Mouse (Mus musculus) left cerebral cortex, adult 18-20 months (tissue): ENCODE results near the gene Ncapd2. TPM values are rescaled to one million over a fixed set of nuclear protein-coding genes. Genes with fewer than 3 reads are reported as not detected.
A peak's percentile ranks its signal among the peaks of the same experiment; 100 is the strongest.
"Not testable (repeated sequence)": the region's sequence is repeated elsewhere in the genome, so short reads cannot be mapped to it uniquely, and the experiment has no call there.

Experiments
- DNase-seq, 2 experiments: peaks; one replicate each; pipeline ENCODE4 v3.0.0; 2021 to 2022; ENCODE audit warnings: low spot score in 2 of 2, mixed read lengths in 1 of 2
- total RNA-seq, 2 experiments: library from RNA; stranded (reverse); gene quantifications; 2 replicates each; pipeline ENCODE4 v1.2.3; 2021

Gene Ncapd2
- total RNA-seq, 2 experiments from 2014 or later: 22.0 to 24.4 TPM

GRCm38 (mm10) chr6:125166051-125166751 is 25.3 kb downstream of the Ncapd2 start, which contains the start of gene Gapdh:
Gene Gapdh (minus strand): TSS chr6:125166467.
- peak; percentile 36 to 44 for DNase-seq

DNA sequence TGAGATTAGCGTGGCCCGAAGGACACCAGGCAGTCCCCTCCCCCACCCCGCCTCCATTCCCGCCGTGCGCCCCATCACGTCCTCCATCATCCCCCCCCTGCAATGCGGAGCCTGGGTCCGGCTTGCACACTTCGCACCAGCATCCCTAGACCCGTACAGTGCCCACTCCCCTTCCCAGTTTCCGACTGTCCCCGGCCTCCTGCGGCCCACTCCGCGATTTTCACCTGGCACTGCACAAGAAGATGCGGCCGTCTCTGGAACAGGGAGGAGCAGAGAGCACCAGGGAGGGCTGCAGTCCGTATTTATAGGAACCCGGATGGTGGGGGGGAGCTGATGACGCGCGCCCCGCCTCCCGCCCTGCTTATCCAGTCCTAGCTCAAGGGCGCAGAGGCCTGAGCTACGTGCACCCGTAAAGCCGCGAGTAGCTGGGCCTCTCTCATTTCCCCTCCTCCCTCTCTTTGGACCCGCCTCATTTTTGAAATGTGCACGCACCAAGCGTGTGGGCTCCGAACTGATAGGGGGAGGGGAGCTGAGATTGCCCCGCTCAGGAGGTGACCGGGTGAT is 26.1 kb downstream of the Ncapd2 start:
- peak; percentile 93 to 95 for DNase-seq

- DNase-seq: peak; percentile 39 to 42
Observed at GRCm38 (mm10) chr6:125164672-125165327, 26.7 kb downstream of the Ncapd2 start.

- peak in 1 of 2 experiments; percentile 39 for DNase-seq
Observed at GRCm38 (mm10) chr6:125163801-125164657, 27.5 kb downstream of the Ncapd2 start.

- DNase-seq: not testable (repeated sequence)
Observed at GRCm38 (mm10) chr6:125162615-125163305, 28.7 kb downstream of the Ncapd2 start.

DNA sequence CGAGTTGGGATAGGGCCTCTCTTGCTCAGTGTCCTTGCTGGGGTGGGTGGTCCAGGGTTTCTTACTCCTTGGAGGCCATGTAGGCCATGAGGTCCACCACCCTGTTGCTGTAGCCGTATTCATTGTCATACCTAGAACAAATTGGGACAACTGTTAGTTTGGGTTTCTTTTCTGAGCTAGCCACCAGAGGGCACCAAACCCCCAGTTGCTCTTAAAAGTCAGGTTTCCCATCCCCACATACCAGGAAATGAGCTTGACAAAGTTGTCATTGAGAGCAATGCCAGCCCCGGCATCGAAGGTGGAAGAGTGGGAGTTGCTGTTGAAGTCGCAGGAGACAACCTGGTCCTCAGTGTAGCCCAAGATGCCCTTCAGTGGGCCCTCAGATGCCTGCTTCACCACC is 29.5 kb downstream of the Ncapd2 start:
- peak; percentile 68 to 69 for DNase-seq

DNA sequence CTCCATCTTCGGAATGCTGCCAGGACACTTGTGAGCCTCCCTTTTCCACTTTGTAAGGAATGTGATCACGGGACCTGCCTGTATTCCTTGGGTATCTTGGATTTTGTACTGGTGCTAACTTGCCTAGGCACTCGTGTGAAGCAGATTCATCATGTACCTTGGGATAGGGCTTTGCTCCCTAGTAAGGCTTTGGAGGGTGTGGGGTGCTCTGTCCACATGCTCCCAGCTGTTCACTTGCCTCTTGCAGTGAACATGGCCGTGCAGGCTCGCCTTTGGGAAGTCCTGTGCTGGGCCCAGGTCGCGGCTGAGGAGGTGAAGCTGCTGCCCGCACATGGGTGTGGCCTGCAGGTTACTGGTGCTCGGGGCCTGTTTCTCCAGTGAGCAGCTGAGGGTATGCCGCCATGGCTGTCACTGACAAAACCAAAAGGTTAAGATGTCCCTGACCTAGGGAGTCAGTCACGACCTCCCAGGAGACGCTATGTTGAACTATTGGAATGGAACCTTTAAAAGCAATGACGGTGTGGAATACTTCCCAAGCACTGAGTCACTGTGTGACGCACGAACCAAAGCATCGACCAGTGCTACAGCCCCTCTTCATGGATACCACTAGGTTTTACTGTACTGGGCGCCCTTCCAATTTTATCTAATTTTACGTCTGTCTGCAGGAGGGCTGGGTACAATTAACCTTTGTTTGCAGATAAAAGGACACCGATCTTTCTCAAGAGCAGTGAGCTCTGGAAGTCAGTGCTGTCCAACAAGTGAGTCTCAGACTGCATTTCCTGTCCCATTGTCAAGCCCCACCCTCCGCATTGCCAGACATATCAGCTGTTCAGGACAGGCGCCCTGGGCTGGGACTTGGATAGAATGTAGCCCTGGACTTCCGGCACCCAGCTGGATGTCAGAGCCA is 30.4 kb downstream of the Ncapd2 start:
- peak; percentile 39 to 59 for DNase-seq

GRCm38 (mm10) chr6:125160558-125160853 is 31.0 kb downstream of the Ncapd2 start:
- DNase-seq: no peak

DNA sequence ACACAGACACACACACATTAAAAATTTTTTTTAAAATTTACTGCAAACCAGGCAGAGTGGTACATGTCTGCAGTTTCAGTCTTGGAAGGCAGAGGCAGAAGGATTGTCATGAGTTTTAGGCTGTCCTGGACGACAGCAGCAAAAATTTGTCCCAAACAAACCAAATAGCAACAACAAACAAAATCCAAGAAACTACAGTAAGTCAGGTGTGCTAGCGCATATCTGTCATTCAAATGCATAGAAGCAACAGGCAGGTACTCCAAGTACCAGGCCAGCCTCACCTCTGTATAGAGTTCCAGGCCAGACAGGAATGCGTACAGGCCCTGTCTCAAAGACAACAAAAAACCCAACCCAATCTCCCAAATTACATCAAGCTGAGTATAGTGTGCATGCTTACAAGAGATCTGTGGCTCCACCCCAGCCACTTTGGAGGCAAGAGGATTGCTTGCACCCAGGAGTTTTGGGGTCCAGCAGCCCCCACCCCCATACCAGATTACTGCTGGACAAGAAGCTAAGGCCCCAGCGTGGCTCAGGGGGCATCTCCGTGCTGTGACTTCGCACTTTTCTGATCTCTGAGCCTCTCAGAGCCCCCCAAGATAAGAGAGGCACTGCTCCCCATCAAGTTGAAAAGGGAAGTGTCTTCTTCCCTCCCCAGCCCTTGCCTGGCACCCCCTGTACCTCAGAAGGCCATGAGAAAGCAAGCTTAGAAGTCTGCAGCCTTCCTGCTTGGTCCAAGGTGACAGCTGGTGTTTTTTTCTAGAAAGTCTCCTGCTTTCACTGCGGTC is 31.5 kb downstream of the Ncapd2 start:
- DNase-seq: no peak

- DNase-seq: no peak
Observed at GRCm38 (mm10) chr6:125158944-125159492, 32.5 kb downstream of the Ncapd2 start.

DNA sequence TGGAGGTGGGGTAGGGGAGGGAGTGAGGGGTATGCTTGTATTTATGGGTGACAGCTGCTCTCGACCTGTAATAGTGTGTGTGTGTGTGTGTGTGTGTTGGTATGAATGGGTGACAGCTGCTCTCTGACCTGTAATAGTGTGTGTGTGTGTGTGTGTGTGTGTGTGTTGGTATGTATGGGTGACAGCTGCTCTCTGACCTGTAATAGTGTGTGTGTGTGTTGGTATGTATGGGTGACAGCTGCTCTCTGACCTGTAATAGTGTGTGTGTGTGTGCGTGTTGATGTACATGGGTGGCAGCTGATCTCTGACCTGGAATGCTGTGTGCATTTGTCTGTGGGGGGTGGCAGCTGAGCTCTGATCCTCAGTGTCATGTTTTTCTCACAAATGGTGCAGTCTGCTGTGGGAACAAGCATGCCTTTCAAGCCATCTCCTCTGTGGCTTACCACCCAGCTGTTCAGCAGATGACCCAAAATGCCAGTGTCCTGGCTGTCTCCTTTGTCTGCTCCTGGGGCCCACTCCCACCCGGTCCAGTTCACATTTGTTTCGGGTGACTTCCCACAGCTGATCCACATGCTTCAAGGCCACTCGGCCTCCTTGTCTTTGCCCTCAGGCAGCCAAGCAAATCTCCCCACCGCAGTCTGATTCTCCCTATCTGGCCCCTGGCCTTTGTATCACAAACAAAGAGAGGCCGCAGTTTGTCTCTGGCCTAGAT is 34.4 kb downstream of the Ncapd2 start:
- DNase-seq: no peak

DNA sequence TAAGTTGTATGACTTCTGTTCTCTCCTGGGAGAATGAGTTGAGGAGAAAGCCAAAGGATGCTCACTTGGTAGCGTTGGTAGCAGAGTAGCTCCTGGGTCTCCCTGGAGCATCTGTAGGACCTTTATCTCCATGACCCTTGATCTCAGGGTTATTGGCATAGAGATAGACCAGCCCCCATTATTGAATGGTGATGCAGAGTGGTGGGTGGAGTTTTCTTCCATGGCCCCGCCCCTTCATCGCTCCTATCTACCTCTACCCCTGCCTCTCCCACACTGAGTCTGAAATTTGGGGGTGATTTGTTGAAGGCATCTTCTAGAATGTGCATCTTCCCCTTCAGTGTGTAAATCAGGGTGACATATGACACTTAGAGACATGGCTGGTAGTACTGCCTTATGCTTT is 35.0 kb downstream of the Ncapd2 start:
- DNase-seq: no peak

DNA sequence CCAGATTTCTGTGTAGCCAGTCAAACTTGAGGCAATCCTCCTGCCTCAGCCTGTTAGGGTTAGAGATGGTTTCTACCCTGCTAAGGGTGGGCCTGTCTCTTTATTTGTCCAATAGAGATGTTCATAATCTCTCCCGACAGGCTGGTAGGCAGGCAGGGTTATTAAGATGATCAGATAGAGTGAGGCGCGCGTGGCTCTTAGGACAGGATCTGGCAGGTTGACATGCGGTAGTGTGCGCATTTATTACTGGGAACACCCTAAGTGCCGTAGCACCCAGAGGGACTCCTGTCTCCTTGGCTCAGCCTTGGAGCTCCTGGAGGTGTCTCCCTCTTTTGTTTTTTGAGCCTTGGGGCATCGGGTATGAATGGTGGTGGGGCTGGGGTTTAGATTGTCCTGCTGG is 36.2 kb downstream of the Ncapd2 start:
- DNase-seq: no peak

DNA sequence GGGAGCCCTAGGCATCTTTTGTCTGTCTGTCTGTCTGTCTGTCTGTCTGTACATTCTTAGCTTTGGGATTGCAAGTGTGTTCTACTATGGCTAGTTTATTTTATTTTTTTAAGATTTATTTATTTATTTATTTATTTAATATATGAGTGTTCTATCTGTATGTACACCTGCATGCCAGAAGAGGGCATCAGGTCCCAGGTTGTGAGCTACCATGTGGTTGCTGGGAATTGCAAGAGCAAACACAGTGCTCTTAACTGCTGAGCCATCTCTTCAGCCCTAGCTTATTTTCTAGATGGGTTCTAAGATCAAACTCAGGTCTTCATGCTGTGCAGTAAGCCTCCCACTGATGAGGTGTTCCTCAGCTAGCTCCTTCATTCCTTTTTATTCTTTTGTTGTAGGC is 37.0 kb downstream of the Ncapd2 start:
- DNase-seq: no peak

DNA sequence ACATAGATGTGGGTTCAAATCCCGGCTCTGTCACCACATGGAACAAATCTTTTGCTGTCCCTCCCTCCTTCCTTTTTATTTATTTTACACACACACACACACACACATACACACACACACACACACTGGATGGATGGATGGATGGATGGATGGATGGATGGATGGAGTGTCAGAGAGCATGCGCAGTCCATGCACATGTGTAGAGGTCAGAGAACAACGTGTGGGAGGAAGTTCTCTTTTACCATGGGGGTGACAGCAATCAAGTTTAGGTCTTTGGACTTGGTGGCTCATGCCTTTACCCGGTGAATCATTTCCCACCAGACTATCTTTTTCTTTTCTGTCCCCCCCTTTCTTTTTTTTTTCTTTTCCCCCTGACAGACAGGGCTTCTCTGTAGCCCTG is 37.8 kb downstream of the Ncapd2 start:
- no peak for DNase-seq

DNA sequence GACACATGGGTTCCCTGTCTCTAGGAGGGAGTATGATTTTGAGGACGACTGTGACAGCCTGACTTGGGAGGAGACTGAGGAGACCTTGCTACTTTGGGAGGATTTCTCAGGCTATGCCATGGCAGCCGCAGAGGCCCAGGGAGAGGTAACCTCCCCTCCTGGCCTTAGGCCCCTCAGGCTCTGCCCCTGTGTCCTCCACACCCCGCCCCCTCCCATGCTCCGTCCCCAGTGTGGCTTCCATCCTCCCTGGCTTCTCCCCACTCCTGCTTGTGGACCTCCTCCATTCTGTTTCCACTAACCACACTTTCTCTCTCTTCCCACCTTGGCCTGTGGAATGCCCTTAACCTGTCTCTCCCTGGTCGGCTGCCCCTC is 38.5 kb downstream of the Ncapd2 start:
- no peak for DNase-seq

DNA sequence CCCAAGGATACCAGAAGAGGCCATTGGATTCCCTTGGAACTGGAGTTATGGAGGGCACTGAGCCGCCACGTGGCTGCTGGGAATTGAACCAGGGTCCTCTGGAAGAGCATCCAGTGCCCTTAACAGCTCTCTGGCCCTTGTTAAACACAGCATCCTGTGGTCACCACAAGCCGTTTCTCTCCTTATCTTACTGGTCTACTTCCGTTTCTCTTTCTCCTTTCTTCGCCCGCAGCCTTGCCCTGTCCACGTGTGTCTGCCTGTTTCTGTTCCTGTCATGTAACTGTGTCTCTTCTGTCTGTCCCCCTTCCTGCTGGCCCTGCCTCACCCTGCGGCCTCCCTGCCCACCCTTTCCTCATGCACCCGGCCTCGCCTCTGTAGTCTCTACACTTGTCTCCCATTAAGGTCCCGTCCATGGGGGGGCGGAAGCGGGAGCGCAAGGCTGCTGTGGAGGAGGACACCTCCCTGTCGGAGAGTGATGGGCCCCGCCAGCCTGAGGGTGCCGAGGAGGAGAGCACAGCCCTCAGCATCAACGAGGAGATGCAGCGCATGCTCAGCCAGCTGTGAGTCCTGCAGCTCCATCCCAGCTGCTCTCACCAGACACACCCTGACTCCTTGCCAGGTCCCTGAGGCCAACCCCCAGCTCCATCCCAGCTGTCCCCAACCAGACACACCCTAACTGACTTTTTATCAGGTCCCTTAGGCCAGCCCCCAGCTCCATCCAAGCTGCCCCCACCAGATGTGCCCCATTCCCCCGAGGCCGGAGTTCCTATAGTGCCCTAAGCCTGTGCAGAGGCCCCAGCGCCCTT is 39.1 kb downstream of the Ncapd2 start:
- peak in 1 of 2 experiments; percentile 35 for DNase-seq
